Mouse (Mus musculus): ENCODE results near the gene Mucl3. TPM values are rescaled to one million over a fixed set of nuclear protein-coding genes. Genes with fewer than 3 reads are reported as not detected.

Mucl3 gene
- total RNA-seq, 4 experiments from 2014 or later, result not detected

GRCm38 (mm10) chr17:35635699-35636111 is 7.8 kb downstream of the Mucl3 start:
- DNase-seq (ENCODE audit: low spot score in 2 of 2), result peak; percentile 55 to 57

DNA sequence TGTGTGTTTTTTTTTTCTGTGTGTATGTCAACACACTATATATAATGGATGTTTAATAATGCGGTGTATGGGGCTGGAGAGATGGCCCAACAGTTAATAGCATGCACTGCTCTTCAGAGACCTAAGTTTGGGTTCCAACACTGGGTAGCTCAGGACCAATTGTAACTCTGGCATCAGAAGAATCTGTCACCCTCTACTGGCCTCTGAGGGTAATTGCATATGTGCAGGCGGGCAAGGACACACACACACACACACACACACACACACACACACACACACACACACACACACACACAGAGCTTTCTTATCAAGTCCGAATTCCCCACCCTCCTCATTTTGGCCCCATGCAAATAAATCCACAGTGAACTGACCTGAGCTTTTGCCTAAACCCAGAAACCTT is 8.3 kb downstream of the Mucl3 start:
- no peak for DNase-seq (ENCODE audit: low spot score in 2 of 2)

DNA sequence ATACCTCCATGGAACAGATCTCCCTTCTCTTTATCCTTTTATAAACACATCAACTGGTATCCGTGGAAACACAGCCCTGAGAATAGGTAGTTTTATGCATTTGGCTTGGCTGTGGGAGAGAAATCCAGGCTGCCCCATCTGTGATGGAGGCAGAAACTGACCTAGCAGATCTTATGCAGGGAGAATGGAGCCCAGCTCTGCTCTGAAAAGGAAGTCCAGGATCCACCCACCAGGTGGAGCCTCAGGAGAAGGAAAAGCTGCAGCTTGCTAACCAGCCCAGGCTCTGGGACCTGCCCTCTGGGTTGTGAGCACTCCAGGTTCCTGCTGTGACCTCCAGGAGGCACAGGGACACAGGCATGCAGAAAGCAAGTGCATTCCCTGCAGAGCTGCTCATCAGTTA is 9.5 kb downstream of the Mucl3 start:
- no peak for DNase-seq (ENCODE audit: low spot score in 2 of 2)

DNA sequence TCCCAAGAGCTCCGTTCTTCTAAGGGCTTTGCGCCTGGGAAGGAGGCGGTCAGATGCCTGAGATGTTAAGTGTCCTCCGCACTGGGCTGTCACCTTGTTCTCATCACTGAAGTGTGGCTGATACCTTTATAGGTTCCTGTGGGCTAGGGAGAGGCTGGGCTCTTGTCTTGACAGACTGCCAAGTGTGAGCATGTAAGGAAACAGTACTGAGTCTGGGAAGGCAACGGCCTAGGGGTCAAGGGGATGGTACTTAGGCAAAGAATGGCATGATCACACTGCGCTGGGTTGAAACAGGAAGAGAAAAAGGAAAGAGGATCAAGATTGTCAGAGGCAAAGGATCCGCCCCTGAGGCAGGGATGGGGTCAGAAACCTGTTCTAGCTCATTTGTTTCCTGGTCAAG is 17.0 kb downstream of the Mucl3 start, which contains the start of gene Gm9573:
TSS of gene Gm9573 (minus strand) at position 101 of the 400 bp plus-strand sequence.
- DNase-seq (ENCODE audit: low spot score in 2 of 2), result no peak

- DNase-seq (ENCODE audit: low spot score in 2 of 2), result no peak
These were observed 26.4 kb downstream of the Mucl3 start for GRCm38 (mm10) chr17:35617127-35617526.

DNA sequence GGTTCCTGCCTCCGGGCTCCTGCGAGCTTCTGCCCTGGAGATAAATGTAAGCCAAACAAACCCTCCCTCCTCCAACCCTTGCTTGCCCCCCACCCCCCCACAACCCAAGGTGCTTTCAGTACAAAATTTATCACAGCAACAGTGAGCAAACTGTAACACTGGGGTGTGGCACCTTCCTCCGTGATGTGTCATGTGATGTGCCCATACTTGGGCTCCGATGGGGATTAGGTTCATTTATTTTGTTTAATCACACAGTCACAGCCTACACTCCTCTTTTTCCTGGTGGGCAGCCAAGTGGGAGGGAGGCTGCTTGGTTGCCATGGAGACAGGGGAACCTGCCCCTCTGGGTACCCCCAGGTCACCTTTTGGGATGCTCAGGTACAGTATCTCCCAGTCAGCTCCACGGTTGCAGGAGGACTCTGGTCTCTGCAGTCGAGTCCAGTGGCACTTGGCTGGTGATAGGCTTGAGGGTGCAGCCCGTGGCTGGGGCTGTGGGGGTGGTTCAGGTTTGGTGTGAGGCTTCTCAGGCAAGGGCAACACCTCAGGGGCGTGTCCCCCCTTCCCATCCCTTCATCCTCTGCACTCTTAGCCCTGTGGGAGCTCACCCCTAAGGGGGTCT is 41.6 kb downstream of the Mucl3 start:
- no peak for DNase-seq (ENCODE audit: low spot score in 2 of 2)

- DNase-seq (ENCODE audit: low spot score in 2 of 2), result no peak
These were observed 42.2 kb downstream of the Mucl3 start, which contains the start of gene Sfta2 for GRCm38 (mm10) chr17:35601249-35601648. Gene Sfta2, plus strand, starts transcription at chr17:35601549.

GRCm38 (mm10) chr17:35597399-35597798 is 46.1 kb downstream of the Mucl3 start:
- no peak for DNase-seq (ENCODE audit: low spot score in 2 of 2)

GRCm38 (mm10) chr17:35594456-35594855 is 49.0 kb downstream of the Mucl3 start:
- DNase-seq (ENCODE audit: low spot score in 2 of 2), result no peak

DNA sequence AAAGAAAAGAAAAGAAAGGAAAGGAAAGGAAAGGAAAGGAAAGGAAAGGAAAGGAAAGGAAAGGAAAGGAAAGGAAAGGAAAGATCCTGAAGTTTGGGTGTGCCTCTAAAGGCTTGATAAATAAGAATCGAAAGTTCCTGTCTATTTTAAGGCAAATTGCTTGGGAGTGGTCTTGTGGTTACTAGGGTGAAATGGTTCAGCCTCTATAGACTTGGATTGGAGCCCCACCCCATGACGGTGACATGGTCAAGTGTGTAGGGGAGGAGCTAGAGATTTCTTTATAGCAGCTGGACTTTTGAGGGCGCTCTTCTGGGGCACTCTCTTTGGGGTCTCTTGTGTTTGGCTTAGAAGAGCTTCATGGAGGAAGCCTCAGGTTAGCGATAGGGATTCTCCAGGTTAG is 49.7 kb downstream of the Mucl3 start:
- no peak for DNase-seq (ENCODE audit: low spot score in 2 of 2)

GRCm38 (mm10) chr17:35592131-35592530 is 51.4 kb downstream of the Mucl3 start:
- no peak for DNase-seq (ENCODE audit: low spot score in 2 of 2)

DNA sequence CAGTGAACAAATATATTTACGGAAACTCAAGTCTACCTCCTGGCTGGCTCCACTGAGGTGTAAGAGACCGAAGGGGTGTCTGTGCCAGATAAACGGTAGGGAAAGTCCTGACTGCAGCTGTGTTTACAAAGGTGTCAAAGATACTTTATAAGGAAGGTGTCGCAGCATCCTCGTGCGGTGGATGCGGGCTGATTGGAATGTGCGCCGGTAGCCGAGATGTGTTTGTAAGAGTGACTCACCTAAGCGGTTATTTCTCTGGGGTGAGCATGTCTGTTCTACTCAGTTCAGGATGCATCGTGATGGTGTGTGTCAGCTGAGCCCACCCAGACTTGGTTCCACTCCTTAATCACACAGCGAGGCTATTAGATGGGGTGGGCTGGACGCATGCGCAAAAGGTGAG is 51.8 kb downstream of the Mucl3 start:
- no peak for DNase-seq (ENCODE audit: low spot score in 2 of 2)

- DNase-seq (ENCODE audit: low spot score in 2 of 2), result no peak
These were observed 52.3 kb downstream of the Mucl3 start for GRCm38 (mm10) chr17:35591219-35591578.

DNA sequence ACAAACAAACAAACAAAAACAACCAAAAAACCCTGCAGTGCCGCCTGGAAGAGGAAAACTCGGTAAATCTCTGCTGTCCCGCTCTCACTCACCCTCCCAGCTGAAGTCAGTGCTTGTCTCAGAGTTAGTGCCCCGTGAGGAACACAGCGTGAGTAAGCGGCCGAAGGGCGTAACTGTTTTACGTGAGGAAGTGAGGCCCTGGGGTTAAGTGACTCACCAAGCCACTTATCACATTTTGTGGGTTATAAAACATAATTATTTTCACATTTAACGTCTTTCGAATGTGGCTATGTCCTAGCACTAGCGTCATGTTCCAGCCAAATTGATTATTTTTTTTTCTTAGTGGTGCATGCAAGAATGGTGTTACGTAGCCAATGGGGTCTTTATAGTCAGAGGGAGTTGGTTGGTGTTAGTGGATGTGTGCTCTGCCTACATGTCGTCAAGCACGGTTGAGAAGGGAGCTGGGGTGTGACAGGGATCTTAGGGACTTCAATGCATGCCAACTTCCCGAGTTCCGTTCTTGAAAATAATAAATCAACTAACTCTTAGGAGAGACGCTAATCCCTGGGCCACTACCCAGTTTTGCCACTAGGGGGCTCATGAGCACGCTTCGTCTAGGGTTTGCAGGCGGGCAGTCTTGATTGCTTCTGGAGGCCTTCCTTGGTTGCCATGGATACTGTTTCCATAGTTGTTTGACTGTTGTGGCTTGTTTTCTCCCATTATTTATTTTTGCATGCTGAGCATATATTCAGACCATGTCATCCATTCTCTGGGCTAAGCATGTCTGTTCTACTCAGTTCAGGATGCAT is 52.9 kb downstream of the Mucl3 start:
- DNase-seq (ENCODE audit: low spot score in 2 of 2), result peak; percentile 55 to 61

DNA sequence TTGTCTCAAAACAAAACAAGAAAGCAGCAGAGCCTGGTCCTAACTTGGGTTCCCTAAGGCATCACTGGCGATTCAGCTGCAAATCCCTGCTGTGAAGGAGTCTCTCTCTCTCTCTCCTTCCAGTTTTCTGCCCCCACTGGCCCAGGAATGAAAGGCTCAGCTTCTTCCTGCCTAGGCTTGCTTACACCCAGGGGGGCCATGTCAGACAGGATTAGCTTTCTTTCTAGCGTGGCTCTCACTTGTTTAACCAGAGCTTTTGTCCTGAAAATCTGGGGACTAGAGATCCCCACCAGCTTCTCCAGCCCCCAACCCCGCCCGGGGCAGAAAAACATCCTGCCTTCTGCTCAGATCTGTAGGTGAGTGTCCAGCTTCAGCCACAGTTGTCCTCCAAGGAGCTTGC is 55.1 kb downstream of the Mucl3 start:
- DNase-seq (ENCODE audit: low spot score in 2 of 2), result no peak

DNA sequence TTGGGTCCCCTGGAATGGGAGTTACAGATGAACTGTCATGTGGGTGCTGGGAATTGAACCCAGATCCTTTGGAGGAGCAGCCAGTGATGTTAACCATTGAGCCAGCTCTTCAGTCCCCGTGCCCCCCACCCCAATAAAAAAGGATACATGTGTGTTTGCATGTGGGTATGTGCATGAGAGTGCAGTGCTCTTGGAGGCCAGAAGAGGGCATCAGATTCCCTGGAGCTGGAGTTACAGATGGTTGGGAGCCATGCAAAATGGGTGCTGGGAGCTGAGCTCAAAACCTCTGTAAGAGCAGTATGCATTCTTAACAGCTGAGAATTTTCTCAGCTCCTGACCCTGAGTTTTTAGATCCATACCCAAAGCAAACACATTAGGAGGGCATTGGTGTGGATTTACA is 56.2 kb downstream of the Mucl3 start:
- DNase-seq (ENCODE audit: low spot score in 2 of 2), result no peak

Other genes starting within 250 kb of the Mucl3 start
- gene H2-Q6, start 218.8 kb downstream of the Mucl3 start, total RNA-seq (2022), result 1 to 10 TPM in 1 of 4 experiments, under 1 TPM in 3; 0.68 to 1.1 (median 0.87) TPM
- 1 to 10 TPM in 3 of 4 experiments, under 1 TPM in 1; 0.94 to 1.6 (median 1.2) TPM for gene H2-Q7, start 204.5 kb downstream of the Mucl3 start, total RNA-seq (2022)
- gene H2-Q10, start 173.6 kb downstream of the Mucl3 start, total RNA-seq (2022), result under 1 TPM in 3 of 4 experiments, not detected in 1; 0.07 to 0.78 (median 0.29) TPM
- not detected for gene Pou5f1, start 137.7 kb downstream of the Mucl3 start, total RNA-seq (2022)
- gene Tcf19, start 126.9 kb downstream of the Mucl3 start, total RNA-seq (2022), result under 1 TPM; 0.32 to 0.67 (median 0.51) TPM
- gene Cchcr1, start 126.6 kb downstream of the Mucl3 start, total RNA-seq (2022), result 1 to 10 TPM in 3 of 4 experiments, under 1 TPM in 1; 0.82 to 1.3 (median 1.1) TPM
- not detected for gene Psors1c2, start 110.5 kb downstream of the Mucl3 start, total RNA-seq (2022)
- gene Cdsn, start 91.6 kb downstream of the Mucl3 start, total RNA-seq (2022), result 1 to 10 TPM in 1 of 4 experiments, under 1 TPM in 1, not detected in 2; 0.29 to 1.1 TPM
- not detected for gene 2300002M23Rik, start 76.2 kb downstream of the Mucl3 start, total RNA-seq (2022)
- gene Sfta2, start 42.1 kb downstream of the Mucl3 start, total RNA-seq (2022), result not detected
- gene Gm9573, start 17.1 kb downstream of the Mucl3 start, total RNA-seq (2022), result not detected
- gene Vars2, start 23.9 kb upstream of the Mucl3 start, total RNA-seq (2022), result 10 to 100 TPM in 2 of 4 experiments, 1 to 10 TPM in 2; 9.0 to 15.4 (median 10.3) TPM
- 10 to 100 TPM; 16.0 to 21.6 (median 17.9) TPM for gene Gtf2h4, start 30.0 kb upstream of the Mucl3 start, total RNA-seq (2022)
- 10 to 100 TPM; 13.7 to 20.0 (median 15.9) TPM for gene Ddr1, start 60.9 kb upstream of the Mucl3 start, total RNA-seq (2022)
- gene Ier3, start 178.0 kb upstream of the Mucl3 start, total RNA-seq (2022), result 1 to 10 TPM; 5.6 to 7.8 (median 6.6) TPM
- 10 to 100 TPM; 52.6 to 67.2 (median 55.9) TPM for gene Flot1, start 179.5 kb upstream of the Mucl3 start, total RNA-seq (2022)
- gene Tubb5, start 194.6 kb upstream of the Mucl3 start, total RNA-seq (2022), result 10 to 100 TPM; 26.7 to 34.5 (median 28.3) TPM
- 1 to 10 TPM; 3.2 to 5.0 (median 4.0) TPM for gene Mdc1, start 197.8 kb upstream of the Mucl3 start, total RNA-seq (2022)
- 1 to 10 TPM in 2 of 4 experiments, under 1 TPM in 2; 0.52 to 2.6 (median 1.4) TPM for gene Nrm, start 217.6 kb upstream of the Mucl3 start, total RNA-seq (2022)
- gene Ppp1r18, start 221.9 kb upstream of the Mucl3 start, total RNA-seq (2022), result 1 to 10 TPM; 2.4 to 4.7 (median 3.3) TPM
- 10 to 100 TPM; 13.5 to 16.8 (median 16.0) TPM for gene Dhx16, start 236.1 kb upstream of the Mucl3 start, total RNA-seq (2022)